Mouse (Mus musculus) heart, postnatal 0 days (tissue): ENCODE results near the gene Slc39a11. TPM values are rescaled to one million over a fixed set of nuclear protein-coding genes. Genes with fewer than 3 reads are reported as not detected.
"Not testable (repeated sequence)": the region's sequence is repeated elsewhere in the genome, so short reads cannot be mapped to it uniquely, and the experiment has no call there.

Source experiments
- ATAC-seq: fragments of 200-750 bp; cut with Nextera tagmentation; 2 replicates; pipeline ENCODE4 v1.8.0; 2017; ENCODE audit warnings: low read depth, moderate number of reproducible peaks, moderate library complexity; ENCODE audit not compliant: insufficient read depth
- DNase-seq: peaks from one replicate; pipeline ENCODE4 v3.0.0-alpha.2; 2016; ENCODE audit warnings: low spot score
- H3K27ac ChIP-seq: fragments of 300-500 bp; sonication (generic); 2 replicates; pipeline ENCODE4 v1.5.1; 2014; ENCODE audit warnings: low read depth, mild to moderate bottlenecking
- H3K27me3 ChIP-seq: fragments of 300-500 bp; sonication (generic); 2 replicates; pipeline ENCODE4 v1.6.1; 2014; ENCODE audit warnings: low read length, mixed read lengths; ENCODE audit not compliant: control insufficient read depth, insufficient read depth
- H3K36me3 ChIP-seq: fragments of 300-500 bp; sonication (generic); replicated peaks from 2 replicates; pipeline ENCODE4 v1.6.1; 2014; ENCODE audit warnings: low read length, mixed read lengths; ENCODE audit not compliant: control insufficient read depth, insufficient read depth
- H3K4me1 ChIP-seq: fragments of 300-500 bp; sonication (generic); 2 replicates; pipeline ENCODE4 v1.6.1; 2014; ENCODE audit warnings: antibody characterized with exemption; ENCODE audit not compliant: control insufficient read depth, insufficient read depth
- H3K4me2 ChIP-seq: fragments of 300-500 bp; sonication (generic); 2 replicates; pipeline ENCODE4 v1.6.1; 2014; ENCODE audit warnings: low read depth, mild to moderate bottlenecking, low read length, moderate library complexity
- H3K4me3 ChIP-seq: fragments of 300-500 bp; sonication (generic); 2 replicates; pipeline ENCODE4 v1.5.1; 2014; ENCODE audit warnings: low read depth, low read length
- H3K9ac ChIP-seq: fragments of 300-500 bp; sonication (generic); replicated peaks from 2 replicates; pipeline ENCODE4 v1.6.1; 2014; ENCODE audit warnings: low read depth, low read length, mixed read lengths
- H3K9me3 ChIP-seq: fragments of 300-500 bp; sonication (generic); replicated peaks from 2 replicates; pipeline ENCODE4 v1.6.1; 2016; ENCODE audit warnings: low read length; ENCODE audit not compliant: control insufficient read depth
- CTCF ChIP-seq: IDR thresholded peaks from 2 replicates; pipeline ENCODE4 v1.5.1; 2016; ENCODE audit warnings: antibody characterized with exemption, control low read depth, low read depth
- EP300 ChIP-seq: IDR thresholded peaks from 2 replicates; pipeline ENCODE4 v1.6.1; 2016; ENCODE audit warnings: antibody characterized with exemption, low read depth
- WGBS: fragments of 180-500 bp; shearing (Covaris S2); extraction: QIAGEN DNeasy Blood & Tissue Kit; methylation state at CpG from one replicate; pipeline ENCODE4 v1.1.7; 2014; 5-methylcytosine and 5-hydroxymethylcytosine counted together
- polyA plus RNA-seq: library from polyadenylated mRNA; unstranded; fragments of >200 nt; fragmentation: Nextera tagmentation; extraction: Ambion mirVana; gene quantifications from 2 replicates; pipeline ENCODE4 v1.2.1, GENCODE M21; 2015
- total RNA-seq: library from RNA; depleted of rRNA; stranded (reverse); fragments of >200 nt; gene quantifications from 2 replicates; pipeline ENCODE4 v1.2.3, GENCODE M21; 2014; ENCODE audit warnings: low replicate concordance

Gene Slc39a11
- total and polyA plus RNA-seq, 2 experiments from 2014 or later: 8.6 to 16.3 TPM

- H3K4me2 ChIP-seq: no peak overlapping the region
- no peaks in the 10 kb centered on the region for H3K27me3 ChIP-seq
- 83% methylated on average over 1 of the region's 1 CpGs for WGBS
- no peaks in the 10 kb centered on the region for H3K36me3 ChIP-seq
- no peak overlapping the region for H3K27ac ChIP-seq
- ATAC-seq: no peak
- no peak overlapping the region for H3K9ac ChIP-seq
- no peak for DNase-seq
- H3K4me3 ChIP-seq: no peak overlapping the region
- no peak for TF ChIP-seq CTCF
- no peak for TF ChIP-seq EP300
- H3K4me1 ChIP-seq: peaks cover 11% of the 10 kb centered on the region; the same call in 1 of the 2 replicates
- no peaks in the 10 kb centered on the region for H3K9me3 ChIP-seq
Observed at GRCm38 (mm10) chr11:113568999-113569398, 80.9 kb downstream of the Slc39a11 start.

- not testable (repeated sequence) for H3K36me3 ChIP-seq, H3K4me1 ChIP-seq, H3K27ac ChIP-seq, H3K27me3 ChIP-seq, H3K9ac ChIP-seq, H3K4me2 ChIP-seq, H3K9me3 ChIP-seq, DNase-seq, ATAC-seq, H3K4me3 ChIP-seq
- 74% methylated on average over 2 of the region's 2 CpGs for WGBS
Observed at GRCm38 (mm10) chr11:113567926-113568325, 82.0 kb downstream of the Slc39a11 start.

- ATAC-seq: peak; percentile 95
- Histone ChIP-seq H3K4me3 (peak overlapping the region; percentile 63), H3K9me3 (no peaks in the 10 kb centered on the region), H3K27ac (no peak overlapping the region), H3K27me3 (no peaks in the 10 kb centered on the region), H3K4me2 (peak overlapping the region; percentile 96), H3K9ac (peak overlapping the region; percentile 64), H3K36me3 (no peaks in the 10 kb centered on the region), H3K4me1 (peaks cover 4% of the 10 kb centered on the region; the same call in 1 of the 2 replicates)
- DNase-seq: peak; percentile 87
- TF ChIP-seq EP300 (no peak), CTCF (no peak)
- 10% methylated on average over 34 of the region's 34 CpGs for WGBS
Observed at GRCm38 (mm10) chr11:113565006-113565995, 84.6 kb downstream of the Slc39a11 start.

- Histone ChIP-seq H3K9ac (no peak overlapping the region), H3K27ac (no peak overlapping the region), H3K27me3 (no peaks in the 10 kb centered on the region), H3K4me1 (peaks cover 4% of the 10 kb centered on the region; the same call in 1 of the 2 replicates), H3K4me3 (no peak overlapping the region), H3K36me3 (no peaks in the 10 kb centered on the region), H3K4me2 (no peak overlapping the region), H3K9me3 (no peaks in the 10 kb centered on the region)
- WGBS: 88% methylated on average over 8 of the region's 8 CpGs
- TF ChIP-seq EP300 (no peak), CTCF (no peak)
- DNase-seq: no peak
- no peak for ATAC-seq
Observed at GRCm38 (mm10) chr11:113562326-113562725, 87.6 kb downstream of the Slc39a11 start.

DNA sequence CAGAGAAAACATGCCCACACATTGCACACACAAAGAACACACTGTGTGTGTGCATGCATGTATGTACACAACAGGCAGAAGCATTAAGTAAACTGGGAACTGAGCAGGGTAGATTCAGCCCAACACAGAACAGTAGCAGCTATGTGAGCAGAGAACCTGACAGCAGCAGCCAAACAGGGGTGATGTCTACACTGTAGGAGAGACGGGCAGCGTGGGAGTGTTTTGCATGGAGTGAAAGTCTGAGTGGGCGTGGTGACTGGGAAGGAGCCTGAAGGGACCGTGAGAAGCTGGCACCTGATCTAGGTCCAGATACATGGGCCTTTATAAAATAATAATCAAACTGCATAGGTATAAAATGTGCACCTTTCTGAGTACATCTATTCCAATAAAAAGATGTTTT lies 89.7 kb downstream of the Slc39a11 start:
- Histone ChIP-seq H3K4me2 (no peak overlapping the region), H3K36me3 (no peaks in the 10 kb centered on the region), H3K27ac (no peak overlapping the region), H3K9me3 (no peaks in the 10 kb centered on the region), H3K4me3 (no peak overlapping the region), H3K27me3 (no peaks in the 10 kb centered on the region), H3K9ac (no peak overlapping the region), H3K4me1 (peaks cover 3% of the 10 kb centered on the region; the same call in 1 of the 2 replicates)
- 69% methylated on average over 4 of the region's 4 CpGs for WGBS
- TF ChIP-seq CTCF (no peak), EP300 (no peak)
- DNase-seq (no peak), ATAC-seq (no peak)
